In the genomic region with DNA sequence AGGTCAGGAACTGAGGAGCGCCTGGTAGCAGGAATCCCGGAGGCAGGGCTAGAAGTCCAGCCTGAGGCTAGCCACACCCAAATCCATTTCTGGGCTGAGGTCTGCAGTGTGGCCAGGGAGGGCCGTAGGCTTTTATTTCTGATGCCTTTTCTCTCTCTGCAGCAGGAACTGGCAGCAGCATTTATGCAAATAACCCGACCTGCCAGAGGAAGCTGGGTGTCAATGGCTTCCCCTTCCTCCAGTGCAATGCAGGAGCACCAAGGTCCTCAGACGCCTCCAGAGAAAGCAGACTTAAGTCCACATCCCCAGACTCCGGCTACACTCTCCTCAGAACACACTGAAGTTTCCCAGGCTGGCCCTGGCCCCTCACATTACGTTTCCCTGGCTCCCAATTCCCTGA, we compare ENCODE assay signal across 18 mouse cellular contexts. TPM values are rescaled to one million over a fixed set of nuclear protein-coding genes. Genes with fewer than 3 reads are reported as not detected.
DNase-seq lines count a peak whose midpoint lies in the region; ATAC-seq and TF ChIP-seq lines count a peak whose summit lies in the region.
"Had no signal": no experiment of that assay in that cellular context is flagged by ENCODE, and none has a peak within 500 bp of the region (broad histone marks: within the 10 kb centered on the region; RNA-seq: fewer than 3 reads in every experiment).

No protein-coding gene starts in this region.

- H3K36me3 ChIP-seq in heart, postnatal 0 days (replicated peaks; ENCODE audit: control insufficient read depth, insufficient read depth, low read length), result no peaks in the 10 kb centered on the region
- H3K36me3 ChIP-seq in splenic B cell, adult 2 months (ENCODE audit: control insufficient read depth, insufficient read depth, low read length, poor library complexity, severe bottlenecking), result no peaks in the 10 kb centered on the region
- H3K36me3 ChIP-seq: G1E; liver, embryonic 13.5 days had no signal

- 47% methylated on average over 7 of the region's 7 CpGs for WGBS in heart, postnatal 0 days

- no peak for TF ChIP-seq POLR2A in bone marrow macrophage, adult 2 months (IDR thresholded peaks at IDR 0.05; ENCODE audit: borderline replicate concordance, low read depth, low read length)

- no peak for ATAC-seq in heart, postnatal 0 days (ENCODE audit: insufficient read depth, low read depth)
- ATAC-seq: forebrain, embryonic 14.5 days; hindbrain, postnatal 0 days had no signal

- H3K27ac ChIP-seq in heart, postnatal 0 days (ENCODE audit: low read depth), result peak overlapping the region; percentile 61
- H3K27ac ChIP-seq in bone marrow macrophage, adult 2 months (ENCODE audit: insufficient read depth, low read depth, low read length), result peak overlapping the region; percentile 53
- H3K27ac ChIP-seq: hindbrain, postnatal 0 days; liver, embryonic 13.5 days had no signal

- peaks cover 9% of the 10 kb centered on the region; the same call in 1 of the 2 replicates for H3K4me1 ChIP-seq in heart, postnatal 0 days (ENCODE audit: control insufficient read depth, insufficient read depth)
- peaks cover 33% of the 10 kb centered on the region for H3K4me1 ChIP-seq in bone marrow macrophage, adult 2 months (ENCODE audit: control insufficient read depth, insufficient read depth, low read length)

- H3K9ac ChIP-seq in heart, postnatal 0 days (replicated peaks; ENCODE audit: low read depth, low read length), result no peak overlapping the region; the same call in 1 of the 2 replicates
- H3K9ac ChIP-seq: liver, embryonic 13.5 days had no signal

- no peak overlapping the region for H3K4me3 ChIP-seq in heart, postnatal 0 days (ENCODE audit: low read depth, low read length)
- H3K4me3 ChIP-seq in bone marrow macrophage, adult 2 months (ENCODE audit: insufficient read depth, low read length), result no peak overlapping the region
- H3K4me3 ChIP-seq: liver, embryonic 13.5 days; myocyte had no signal

- H3K27me3 ChIP-seq in heart, postnatal 0 days (ENCODE audit: control insufficient read depth, insufficient read depth, low read length), result no peaks in the 10 kb centered on the region
- no peaks in the 10 kb centered on the region for H3K27me3 ChIP-seq in splenic B cell, adult 2 months (ENCODE audit: control insufficient read depth, insufficient read depth, low read length, poor library complexity, severe bottlenecking)

- no peaks in the 10 kb centered on the region for H3K9me3 ChIP-seq in heart, postnatal 0 days (replicated peaks; ENCODE audit: control insufficient read depth, low read length)
- H3K9me3 ChIP-seq: G1E; liver, embryonic 13.5 days had no signal

- no peak for DNase-seq in heart, postnatal 0 days (ENCODE audit: low spot score)
- no peak for DNase-seq in heart, adult 18-20 months
- peak; percentile 16 to 34 for DNase-seq in spleen, adult 18-20 months
- DNase-seq in spleen, adult 12 weeks (ENCODE audit: low spot score), result no peak
- peak; percentile 55 for DNase-seq in splenic B cell, adult 2 months (ENCODE audit: low read depth, low spot score)
- DNase-seq in right cerebral cortex, postnatal 25 days, result no peak
- DNase-seq: adrenal gland, postnatal 14 days; cerebellum, postnatal 10 days; embryo, embryonic 11 days; left cerebral cortex, postnatal 4 days; liver, embryonic 13.5 days; lung, postnatal 14 days; thymus, postnatal 25 days had no signal

- no peak overlapping the region for H3K4me2 ChIP-seq in heart, postnatal 0 days (ENCODE audit: low read depth, low read length)
- H3K4me2 ChIP-seq: liver, embryonic 13.5 days had no signal

- TF ChIP-seq CTCF in heart, postnatal 0 days (IDR thresholded peaks at IDR 0.05; ENCODE audit: low read depth), result no peak
- no peak for TF ChIP-seq CTCF in bone marrow macrophage, adult 2 months (IDR thresholded peaks at IDR 0.05; ENCODE audit: low read depth, low read length)

- TF ChIP-seq EP300 in heart, postnatal 0 days (IDR thresholded peaks at IDR 0.05; ENCODE audit: low read depth), result no peak

RNA-seq across cellular contexts. Expression of gene Gm572, which starts 31.9 kb away (rescaled TPM):
- 0.15 and 1.0 TPM in 2 replicates for total RNA-seq in heart, postnatal 0 days (2014; rRNA removed; ENCODE audit: low replicate concordance)
- polyA plus RNA-seq in heart, postnatal 0 days (2015; fragmentation: Nextera tagmentation; extraction: Ambion mirVana), result 0.36 and 0.70 TPM in 2 replicates
- 1 to 10 TPM; 5.8 to 6.1 TPM for total RNA-seq in heart, adult 18-20 months (2021)
- not detected in 2 replicates for polyA plus RNA-seq in bone marrow macrophage, adult 2 months (2012; ENCODE audit: insufficient read depth, insufficient read length, missing spikeins)
- total RNA-seq: adrenal gland, postnatal 14 days; G1E; hindbrain, postnatal 0 days; left cerebral cortex, postnatal 4 days had no signal
- polyA plus RNA-seq: forebrain, embryonic 14.5 days; G1E; hindbrain, postnatal 0 days; liver, embryonic 13.5 days had no signal

RNA-seq across cellular contexts. Expression of gene Tardbp, which starts 48.2 kb away (rescaled TPM):
- total RNA-seq in heart, postnatal 0 days (2014; rRNA removed; ENCODE audit: low replicate concordance), result 69.0 and 89.9 TPM in 2 replicates
- polyA plus RNA-seq in heart, postnatal 0 days (2015; fragmentation: Nextera tagmentation; extraction: Ambion mirVana), result 93.5 and 100 TPM in 2 replicates
- total RNA-seq in heart, adult 18-20 months (2021), result 100 to 1,000 TPM; 125 to 126 TPM
- 180 and 197 TPM in 2 replicates for polyA plus RNA-seq in bone marrow macrophage, adult 2 months (2012; ENCODE audit: insufficient read depth, insufficient read length, missing spikeins)

Comparison
In these comparisons a context has a peak if more than half of its experiments do, and no peak if none do; other contexts are left out.
1. DNase-seq: peak in spleen, adult 18-20 months (2 of 2) and splenic B cell, adult 2 months (single experiment); none in heart, postnatal 0 days (single experiment), heart, adult 18-20 months (0 of 2), spleen, adult 12 weeks (single experiment) and right cerebral cortex, postnatal 25 days (single experiment).